Mouse (Mus musculus) CH12.LX (cell line): ENCODE data around the gene Cdhr4. TPM values are rescaled to one million over a fixed set of nuclear protein-coding genes. Genes with fewer than 3 reads are reported as not detected.

Experiments used
- DNase-seq: peaks from one replicate; pipeline ENCODE4 v3.0.0-alpha.2; 2013; ENCODE audit errors: extremely low read depth
- H3K27ac ChIP-seq: 2 replicates; pipeline ENCODE4 v1.5.1; 2012; ENCODE audit warnings: low read depth, mild to moderate bottlenecking, control low read depth, moderate library complexity; ENCODE audit not compliant: insufficient read depth
- H3K27me3 ChIP-seq: replicated peaks from 2 replicates; pipeline ENCODE3; 2012; ENCODE audit warnings: inconsistent platforms
- H3K36me3 ChIP-seq, 2 experiments: replicated peaks in 1 of 2; 2 replicates each; pipeline versions ENCODE3 to v1.6.1; 2012; ENCODE audit warnings: inconsistent platforms in 1 of 2, low read length in 1 of 2, mild to moderate bottlenecking in 1 of 2, mixed read lengths in 1 of 2, moderate library complexity in 1 of 2; ENCODE audit not compliant: control insufficient read depth in 1 of 2, insufficient read depth in 1 of 2
- H3K4me1 ChIP-seq, 2 experiments: 2 replicates each; pipeline ENCODE4 v1.6.1; 2012; ENCODE audit warnings: inconsistent platforms in 1 of 2, moderate library complexity in 1 of 2; ENCODE audit not compliant: insufficient read depth in 2 of 2, control insufficient read depth in 1 of 2
- H3K4me2 ChIP-seq: 2 replicates; pipeline ENCODE4 v1.6.1; 2012; ENCODE audit warnings: low read depth, mild to moderate bottlenecking, control low read depth; ENCODE audit not compliant: poor library complexity, insufficient read depth, severe bottlenecking
- H3K4me3 ChIP-seq, 3 experiments: fragments of 150-350 bp in 1 of 3; sonication (generic) in 1 of 3; replicated peaks in 1 of 3; 2 replicates each; pipeline versions ENCODE3 to v1.5.1; 2011 to 2012; ENCODE audit warnings: low read depth in 2 of 3, low read length in 2 of 3, mild to moderate bottlenecking in 2 of 3, moderate library complexity in 2 of 3, control low read depth in 1 of 3, improper control_type of control experiment in 1 of 3, inconsistent platforms in 1 of 3, mixed read lengths in 1 of 3; ENCODE audit not compliant: poor library complexity in 1 of 3
- H3K79me2 ChIP-seq: replicated peaks from 2 replicates; pipeline ENCODE4 v1.6.1; 2012; ENCODE audit warnings: mild to moderate bottlenecking, moderate library complexity; ENCODE audit not compliant: control insufficient read depth, poor library complexity, insufficient read depth, severe bottlenecking; ENCODE audit errors: extremely low read depth
- H3K9ac ChIP-seq: 2 replicates; pipeline ENCODE4 v1.6.1; 2012; ENCODE audit warnings: low read depth, mild to moderate bottlenecking, control low read depth, moderate library complexity; ENCODE audit not compliant: insufficient read depth
- H3K9me3 ChIP-seq: replicated peaks from 2 replicates; pipeline ENCODE3; 2012; ENCODE audit warnings: low read length, inconsistent platforms, mixed read lengths
- CHD2 ChIP-seq: IDR thresholded peaks from 2 replicates; pipeline ENCODE4 v1.6.1; 2011; ENCODE audit warnings: low read length, improper control_type of control experiment
- EP300 ChIP-seq: IDR thresholded peaks from 2 replicates; pipeline ENCODE4 v1.6.1; 2011; ENCODE audit warnings: low read length, improper control_type of control experiment
- GABPA ChIP-seq: IDR thresholded peaks from 2 replicates; pipeline ENCODE4 v1.6.1; 2012; ENCODE audit warnings: low read depth, low read length, improper control_type of control experiment, inconsistent platforms; ENCODE audit not compliant: insufficient replicate concordance
- IRF4 ChIP-seq: IDR thresholded peaks from 2 replicates; pipeline ENCODE4 v1.6.1; 2014; ENCODE audit warnings: low read depth, mild to moderate bottlenecking, inconsistent platforms, low read length, improper control_type of control experiment
- JUN ChIP-seq: IDR thresholded peaks from 2 replicates; pipeline ENCODE4 v1.6.1; 2011; ENCODE audit warnings: low read depth, mild to moderate bottlenecking, low read length, improper control_type of control experiment, moderate library complexity; ENCODE audit not compliant: insufficient read depth
- KAT2A ChIP-seq: IDR thresholded peaks from 2 replicates; pipeline ENCODE4 v1.6.1; 2012; ENCODE audit warnings: low read length, improper control_type of control experiment, inconsistent platforms; ENCODE audit not compliant: insufficient replicate concordance
- MYC ChIP-seq: IDR thresholded peaks from 2 replicates; pipeline ENCODE4 v1.6.1; 2011; ENCODE audit warnings: low read depth, mild to moderate bottlenecking, improper control_type of control experiment, low read length
- POLR2A ChIP-seq: IDR thresholded peaks from 2 replicates; pipeline ENCODE4 v1.6.1; 2011; ENCODE audit warnings: low read depth, mild to moderate bottlenecking, improper control_type of control experiment, low read length
- POLR2AphosphoS2 ChIP-seq: IDR thresholded peaks from 2 replicates; pipeline ENCODE4 v1.6.1; 2011; ENCODE audit warnings: low read depth, low read length, improper control_type of control experiment
- TBP ChIP-seq: conservative IDR thresholded peaks from 2 replicates; pipeline ENCODE4 v1.6.1; 2011; ENCODE audit warnings: low read depth, low read length, improper control_type of control experiment
- TCF12 ChIP-seq: IDR thresholded peaks from 2 replicates; pipeline ENCODE4 v1.6.1; 2014; ENCODE audit warnings: low read depth, mild to moderate bottlenecking, inconsistent platforms, low read length, improper control_type of control experiment
- UBTF ChIP-seq: IDR thresholded peaks from 2 replicates; pipeline ENCODE4 v1.6.1; 2012; ENCODE audit warnings: low read depth, mild to moderate bottlenecking, inconsistent platforms, low read length, improper control_type of control experiment, moderate library complexity
- USF2 ChIP-seq: conservative IDR thresholded peaks from 2 replicates; pipeline ENCODE4 v1.6.1; 2011; ENCODE audit warnings: low read depth, low read length, improper control_type of control experiment
- dilution Hi-C: fragments of 300-500 bp; cut with MboI; formaldehyde crosslinking; loops from 2 replicates; pipeline ENCODE4 v1.14.3; 2020; ENCODE audit warnings: low sequenced_read_pairs; ENCODE audit not compliant: extremely low pct_unique_long_range_greater_than_20kb, extremely low pct_ligation_motif_present
- in situ Hi-C: fragments of 300-500 bp; cut with MboI; formaldehyde crosslinking; loops from 3 replicates; pipeline ENCODE4 v1.14.3; 2019; ENCODE audit warnings: low sequenced_read_pairs, low pct_ligation_motif_present, low pct_unique_long_range_greater_than_20kb, mixed read lengths
- polyA plus RNA-seq: library from polyadenylated mRNA; unstranded; fragments of >175 nt; gene quantifications from 2 replicates; pipeline ENCODE4 v1.2.1, GENCODE M21; 2012; ENCODE audit warnings: low read depth; ENCODE audit not compliant: insufficient read length
- total RNA-seq, 2 experiments: library from RNA; depleted of rRNA; stranded (reverse); fragments of 300-350 nt in 1 of 2; fragments of >200 nt in 1 of 2; gene quantifications; 2 replicates each; pipeline ENCODE4 v1.2.3; 2012 to 2014

The Cdhr4 gene
- total and polyA plus RNA-seq, 3 experiments, result 0.35 to 0.79 TPM; not detected in 1

DNA sequence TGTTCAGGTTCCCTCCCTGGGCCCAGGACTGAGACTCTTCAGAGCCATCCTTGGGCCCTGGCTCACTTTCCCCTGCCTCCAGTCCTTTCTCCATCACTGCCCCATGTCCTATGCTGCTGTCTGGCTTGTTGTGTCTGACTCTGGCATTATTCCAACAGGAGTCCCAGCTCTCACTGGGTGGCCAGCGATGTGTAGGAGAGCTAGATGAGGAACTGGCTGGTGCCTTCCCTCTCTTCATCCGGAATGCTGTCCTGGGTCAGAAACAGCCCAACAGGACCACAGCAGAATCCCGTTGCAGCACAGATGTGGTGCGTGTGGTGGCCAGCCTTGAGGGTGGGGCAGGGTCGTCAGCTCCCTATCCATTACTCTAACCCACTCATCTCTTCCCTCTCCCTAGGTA, 22.0 kb upstream of the Cdhr4 start:
- in situ Hi-C loops, result no loop called here

GRCm38 (mm10) chr9:107971690-107972541, 20.4 kb upstream of the Cdhr4 start:
- TF ChIP-seq EP300 (no peak), TCF12 (no peak), POLR2A (no peak), UBTF (no peak), MYC (no peak), POLR2AphosphoS2 (no peak), KAT2A (no peak), TBP (no peak), USF2 (no peak), JUN (no peak)
- no peaks in the 10 kb centered on the region for H3K9me3 ChIP-seq
- DNase-seq, result no peak
- no peak overlapping the region for H3K9ac ChIP-seq
- no peak overlapping the region for H3K4me3 ChIP-seq
- no peaks in the 10 kb centered on the region for H3K27me3 ChIP-seq
- peaks cover 8 to 20% of the 10 kb centered on the region in 2 experiments for H3K4me1 ChIP-seq
- H3K27ac ChIP-seq, result no peak overlapping the region
- H3K4me2 ChIP-seq, result no peak overlapping the region
- in situ Hi-C loops, result no loop called here
- no peaks in the 10 kb centered on the region for H3K79me2 ChIP-seq
- H3K36me3 ChIP-seq, result peaks cover 38 to 68% of the 10 kb centered on the region in 2 experiments
- dilution Hi-C loops, result no loop called here

More for the DNA sequence above, 22.0 kb upstream of the Cdhr4 start:
- Histone ChIP-seq H3K4me1 (peaks cover 4 to 11% of the 10 kb centered on the region in 2 experiments), H3K27ac (no peak overlapping the region), H3K27me3 (no peaks in the 10 kb centered on the region), H3K9ac (no peak overlapping the region), H3K79me2 (no peaks in the 10 kb centered on the region), H3K9me3 (no peaks in the 10 kb centered on the region), H3K4me3 (no peak overlapping the region), H3K4me2 (no peak overlapping the region), H3K36me3 (peaks cover 46 to 79% of the 10 kb centered on the region in 2 experiments)
- DNase-seq, result no peak
- TF ChIP-seq IRF4 (no peak), CHD2 (no peak), TCF12 (no peak), GABPA (no peak)
- dilution Hi-C loops, result no loop called here
